Mouse (Mus musculus) heart, embryonic 14.5 days (tissue): ENCODE results near the gene Epdr1. TPM values are rescaled to one million over a fixed set of nuclear protein-coding genes. Genes with fewer than 3 reads are reported as not detected.

Experiments used
- ATAC-seq: fragments of 200-750 bp; cut with Nextera tagmentation; 2 replicates; pipeline ENCODE4 v1.8.0; 2017; ENCODE audit warnings: low read depth, moderate TSS enrichment; ENCODE audit not compliant: insufficient number of reproducible peaks, insufficient read depth, low FRiP score
- H3K27ac ChIP-seq, 2 experiments: fragments of 200-500 bp in 1 of 2; fragments of 300-500 bp in 1 of 2; sonication (generic) in 1 of 2; replicated peaks in 1 of 2; 2 replicates each; pipeline ENCODE4 v1.5.1; 2012 to 2014; ENCODE audit warnings: low read depth in 2 of 2, low read length in 2 of 2, control low read depth in 1 of 2, mild to moderate bottlenecking in 1 of 2, mixed read lengths in 1 of 2; ENCODE audit not compliant: control insufficient read depth in 1 of 2, insufficient read depth in 1 of 2
- H3K27me3 ChIP-seq: fragments of 300-500 bp; sonication (generic); 2 replicates; pipeline ENCODE4 v1.6.1; 2014; ENCODE audit warnings: mild to moderate bottlenecking, low read length, control low read depth; ENCODE audit not compliant: control insufficient read depth, insufficient read depth
- H3K36me3 ChIP-seq: fragments of 300-500 bp; sonication (generic); 2 replicates; pipeline ENCODE4 v1.6.1; 2014; ENCODE audit warnings: mild to moderate bottlenecking, control low read depth, low read length, mixed read lengths; ENCODE audit not compliant: control insufficient read depth, insufficient read depth
- H3K4me1 ChIP-seq, 2 experiments: fragments of 200-500 bp in 1 of 2; fragments of 300-500 bp in 1 of 2; sonication (generic) in 1 of 2; 2 replicates each; pipeline ENCODE4 v1.6.1; 2012 to 2014; ENCODE audit warnings: low read length in 2 of 2, control low read depth in 1 of 2, mixed read lengths in 1 of 2; ENCODE audit not compliant: control insufficient read depth in 2 of 2, insufficient read depth in 2 of 2
- H3K4me2 ChIP-seq: fragments of 300-500 bp; sonication (generic); 2 replicates; pipeline ENCODE4 v1.6.1; 2014; ENCODE audit warnings: mild to moderate bottlenecking, low read length
- H3K4me3 ChIP-seq, 2 experiments: fragments of 200-500 bp in 1 of 2; fragments of 300-500 bp in 1 of 2; sonication (generic) in 1 of 2; 2 replicates each; pipeline ENCODE4 v1.5.1; 2012 to 2014; ENCODE audit warnings: low read length in 2 of 2, mild to moderate bottlenecking in 2 of 2, control low read depth in 1 of 2, low read depth in 1 of 2, moderate library complexity in 1 of 2; ENCODE audit not compliant: control insufficient read depth in 1 of 2, insufficient read depth in 1 of 2
- H3K9ac ChIP-seq: fragments of 300-500 bp; sonication (generic); 2 replicates; pipeline ENCODE4 v1.6.1; 2014; ENCODE audit warnings: mild to moderate bottlenecking, low read length
- H3K9me3 ChIP-seq: fragments of 300-500 bp; sonication (generic); 2 replicates; pipeline ENCODE4 v1.6.1; 2016; ENCODE audit warnings: low read length, control low read depth; ENCODE audit not compliant: control insufficient read depth
- WGBS: fragments of 180-500 bp; shearing (Covaris S2); extraction: QIAGEN DNeasy Blood & Tissue Kit; methylation state at CpG from one replicate; pipeline ENCODE4 v1.1.7; 2014; 5-methylcytosine and 5-hydroxymethylcytosine counted together
- polyA plus RNA-seq: library from polyadenylated mRNA; unstranded; fragments of >200 nt; fragmentation: Nextera tagmentation; extraction: Ambion mirVana; gene quantifications from 2 replicates; pipeline ENCODE4 v1.2.1, GENCODE M21; 2014

Epdr1 gene
- polyA plus RNA-seq, 1 experiment from 2014 or later, result 35.5 TPM

DNA sequence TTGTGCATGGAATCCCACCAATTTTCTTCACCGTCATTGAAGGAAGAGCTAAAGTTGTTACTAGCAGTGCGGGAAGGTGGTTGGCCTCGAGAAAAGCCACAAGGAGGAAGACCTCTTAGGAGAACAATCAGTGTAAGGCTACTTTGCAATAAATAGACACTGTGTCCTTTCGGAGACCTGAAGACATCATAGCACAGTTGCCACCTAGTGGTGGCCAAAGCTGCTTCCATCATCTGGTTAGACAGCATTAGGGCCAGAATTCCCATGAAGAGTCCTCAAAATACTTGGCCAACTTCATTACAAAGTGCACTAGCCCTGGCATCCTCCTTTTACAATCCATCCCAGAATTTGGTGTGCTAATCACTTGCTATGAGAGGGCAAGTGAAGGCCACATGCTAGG lies 16.4 kb upstream of the Epdr1 start:
- Histone ChIP-seq H3K4me1 (no peaks in the 10 kb centered on the region), H3K4me2 (no peak overlapping the region), H3K27ac (no peak overlapping the region), H3K9me3 (no peaks in the 10 kb centered on the region), H3K27me3 (no peaks in the 10 kb centered on the region), H3K4me3 (no peak overlapping the region), H3K9ac (no peak overlapping the region), H3K36me3 (no peaks in the 10 kb centered on the region)
- 53% methylated on average over 4 of the region's 4 CpGs for WGBS
- ATAC-seq, result no peak

DNA sequence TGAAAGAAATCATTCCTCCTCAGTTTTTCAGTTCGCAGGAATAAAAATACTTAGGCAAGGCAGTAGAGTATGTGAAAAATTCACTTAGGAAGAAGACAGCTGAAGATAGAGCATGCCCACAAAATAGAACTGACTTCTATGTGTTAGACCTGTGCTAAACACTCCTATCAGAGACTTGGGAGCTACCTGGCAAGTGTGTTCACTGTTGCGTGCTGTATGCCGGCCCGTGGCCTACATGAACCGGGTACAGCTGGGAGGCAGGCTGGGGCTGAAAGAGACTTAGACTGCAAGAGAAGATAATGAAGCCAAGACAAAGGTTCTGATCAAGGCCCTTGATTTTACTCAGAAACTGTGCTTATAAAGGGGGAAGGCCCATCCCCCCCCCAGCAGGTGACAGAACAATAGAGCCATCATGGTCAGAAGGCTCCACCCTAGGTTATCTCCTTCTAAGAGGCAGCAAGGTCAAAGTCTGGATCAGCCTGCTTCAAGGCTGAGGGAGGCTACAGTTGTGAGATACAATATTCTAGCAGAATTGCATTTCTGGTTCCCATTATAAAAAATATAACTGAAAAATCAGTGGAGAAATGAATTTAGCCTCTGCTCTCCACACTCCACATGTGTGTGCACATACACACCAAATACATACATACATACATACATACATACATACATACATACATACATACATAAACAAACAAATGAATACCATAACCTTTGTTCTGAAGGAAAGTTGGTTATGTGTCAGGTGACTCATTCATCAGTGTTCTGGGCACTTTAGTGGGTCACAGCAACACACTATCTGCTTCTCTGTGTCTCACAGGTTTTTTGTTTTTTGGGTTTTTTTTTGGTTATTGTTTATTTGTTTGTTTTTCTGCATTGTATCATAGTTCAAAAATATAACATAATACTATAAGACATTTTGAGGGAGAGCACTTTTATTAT lies 11.3 kb upstream of the Epdr1 start:
- ATAC-seq, result no peak
- no peaks in the 10 kb centered on the region for H3K36me3 ChIP-seq
- no peaks in the 10 kb centered on the region for H3K9me3 ChIP-seq
- no peak overlapping the region for H3K4me2 ChIP-seq
- H3K9ac ChIP-seq, result no peak overlapping the region
- no peaks in the 10 kb centered on the region for H3K27me3 ChIP-seq
- no peak overlapping the region for H3K4me3 ChIP-seq
- no peaks in the 10 kb centered on the region for H3K4me1 ChIP-seq
- H3K27ac ChIP-seq, result no peak overlapping the region
- WGBS, result 91% methylated on average over 5 of the region's 5 CpGs

DNA sequence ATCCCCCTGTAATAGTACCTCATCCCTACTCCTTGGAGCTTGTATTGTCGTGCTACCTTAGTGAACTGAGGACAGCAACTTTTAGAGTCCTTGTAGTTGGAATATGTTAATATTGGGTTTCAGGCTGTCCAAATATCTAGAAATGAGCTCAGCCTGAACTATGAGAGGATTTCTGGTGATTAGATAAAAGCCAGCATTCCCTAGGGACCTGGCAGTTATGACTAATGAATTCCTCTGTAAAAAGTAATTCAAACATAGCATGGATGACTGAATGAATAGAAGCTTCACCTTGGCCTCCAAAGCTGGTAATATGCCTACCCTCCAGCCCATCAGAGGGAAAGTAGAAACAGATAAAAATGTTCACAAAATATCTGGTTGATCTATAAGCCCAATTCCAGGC lies 6.7 kb upstream of the Epdr1 start:
- no peaks in the 10 kb centered on the region for H3K9me3 ChIP-seq

DNA sequence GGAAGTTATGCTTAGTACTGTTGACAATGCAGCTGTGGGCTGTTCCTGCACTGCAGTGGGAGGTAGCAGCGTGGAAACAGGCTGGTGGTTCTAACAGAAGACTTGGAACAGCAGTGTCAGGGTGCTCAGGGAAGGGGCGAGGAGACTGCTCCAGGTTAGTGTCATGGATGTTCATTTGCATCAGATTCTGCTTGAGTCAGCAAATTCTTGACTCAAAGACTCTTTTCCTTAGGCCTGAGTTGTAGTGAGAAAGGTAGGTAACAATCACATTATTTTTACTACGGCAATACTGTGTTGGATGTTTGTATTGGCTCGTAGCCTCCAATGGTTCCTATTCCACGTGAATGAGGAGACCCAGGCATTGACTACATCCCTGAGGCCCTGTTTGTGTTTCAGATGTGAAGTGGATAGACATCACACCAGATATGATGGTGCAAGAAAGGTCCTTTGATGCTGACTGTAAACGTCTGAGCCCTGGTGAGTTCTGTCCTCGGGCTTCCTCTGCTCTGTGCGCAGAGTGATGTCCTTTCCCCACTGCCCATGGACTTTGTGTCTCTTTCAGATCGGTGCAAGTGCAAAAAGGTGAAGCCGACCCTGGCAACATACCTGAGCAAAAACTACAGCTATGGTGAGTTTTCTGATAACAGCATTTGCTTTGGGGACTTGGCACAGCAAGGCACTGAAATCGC lies 5.0 kb upstream of the Epdr1 start:
- no peak for ATAC-seq
- Histone ChIP-seq H3K4me1 (peaks cover 2 to 8% of the 10 kb centered on the region in 2 experiments; a peak in 3 of 4 replicates), H3K9ac (no peak overlapping the region), H3K36me3 (no peaks in the 10 kb centered on the region), H3K27ac (no peak overlapping the region), H3K4me3 (no peak overlapping the region), H3K9me3 (no peaks in the 10 kb centered on the region), H3K27me3 (peaks cover 14% of the 10 kb centered on the region), H3K4me2 (no peak overlapping the region)
- 80% methylated on average over 11 of the region's 11 CpGs for WGBS

More for the DNA sequence above, 6.7 kb upstream of the Epdr1 start:
- Histone ChIP-seq H3K4me3 (no peak overlapping the region), H3K4me1 (peaks cover 2 to 8% of the 10 kb centered on the region in 2 experiments; a peak in 3 of 4 replicates), H3K9ac (no peak overlapping the region), H3K27me3 (peaks cover 14% of the 10 kb centered on the region), H3K27ac (no peak overlapping the region), H3K36me3 (no peaks in the 10 kb centered on the region), H3K4me2 (no peak overlapping the region)
- WGBS, result 70% methylated on average over 1 of the region's 1 CpGs
- no peak for ATAC-seq

DNA sequence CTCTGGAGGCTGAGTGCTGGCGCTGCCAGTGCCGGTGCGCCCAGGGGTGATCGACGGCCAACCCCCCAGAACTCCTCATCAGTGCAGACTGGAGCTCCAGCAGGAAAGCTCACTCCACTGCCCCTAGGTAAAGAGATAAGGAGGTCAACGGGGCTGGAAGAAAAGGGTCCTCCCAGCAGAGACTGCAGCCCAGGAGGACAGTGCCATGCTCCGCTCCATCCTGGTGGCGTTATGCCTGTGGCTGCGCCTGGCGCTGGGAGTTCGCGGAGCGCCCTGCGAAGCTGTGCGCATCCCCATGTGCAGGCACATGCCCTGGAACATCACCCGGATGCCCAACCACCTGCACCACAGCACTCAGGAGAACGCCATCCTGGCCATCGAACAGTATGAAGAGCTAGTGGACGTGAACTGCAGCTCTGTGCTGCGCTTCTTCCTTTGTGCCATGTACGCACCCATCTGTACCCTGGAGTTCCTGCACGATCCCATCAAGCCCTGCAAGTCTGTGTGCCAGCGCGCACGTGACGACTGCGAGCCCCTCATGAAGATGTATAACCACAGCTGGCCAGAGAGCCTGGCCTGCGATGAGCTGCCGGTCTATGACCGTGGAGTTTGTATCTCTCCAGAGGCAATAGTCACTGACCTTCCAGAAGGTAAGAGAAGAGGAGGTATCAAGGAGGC lies 3.6 kb upstream of the Epdr1 start:
- H3K4me1 ChIP-seq, result peaks cover 2 to 11% of the 10 kb centered on the region in 2 experiments; a peak in 3 of 4 replicates
- peak overlapping the region; percentile 69 for H3K9ac ChIP-seq
- peak overlapping the region; percentile 97 for H3K4me2 ChIP-seq
- no peaks in the 10 kb centered on the region for H3K9me3 ChIP-seq
- no peak overlapping the region for H3K27ac ChIP-seq
- H3K36me3 ChIP-seq, result no peaks in the 10 kb centered on the region
- peaks cover 14% of the 10 kb centered on the region for H3K27me3 ChIP-seq
- ATAC-seq, result 0 out of 2 replicates have a peak, but pooled peaks have one; percentile 15
- 16% methylated on average over 30 of the region's 30 CpGs for WGBS
- H3K4me3 ChIP-seq, result peak overlapping the region; percentile 52 to 57

DNA sequence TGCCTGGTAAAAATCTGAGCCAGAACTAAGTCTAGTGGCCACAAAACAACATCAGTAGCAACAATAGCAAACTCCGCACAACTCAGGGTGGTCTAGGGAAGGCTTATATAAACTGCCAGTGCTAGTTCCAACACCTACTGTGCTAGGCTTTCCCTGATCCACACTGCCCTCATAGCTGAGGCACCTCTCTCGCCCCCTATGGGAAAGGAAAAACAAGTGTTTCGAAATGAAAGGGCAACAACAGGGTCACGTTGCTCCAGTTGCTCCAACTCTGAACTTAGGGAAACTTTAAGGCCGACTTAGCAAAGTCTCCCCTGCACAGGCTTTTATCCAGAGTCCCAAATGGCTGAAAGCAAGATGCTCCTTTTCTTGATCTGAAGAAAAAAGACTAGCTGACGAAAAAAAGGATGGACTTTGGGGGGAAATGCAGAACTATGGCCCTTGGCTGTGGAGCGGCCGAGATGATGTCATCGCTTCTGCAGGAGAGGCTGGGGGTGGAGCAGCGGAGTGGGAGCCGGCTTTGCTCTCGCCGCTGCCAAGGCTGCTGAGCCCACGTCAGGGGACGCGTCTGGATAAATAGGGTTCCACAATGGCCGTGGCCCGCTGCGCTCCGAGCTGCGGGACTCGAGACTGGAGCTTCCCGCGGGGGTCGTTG lies 3.0 kb upstream of the Epdr1 start, which contains the start of gene Sfrp4:
TSS of gene Sfrp4 (plus strand) at position 532 of the 655 bp plus-strand sequence.
- H3K9me3 ChIP-seq, result no peaks in the 10 kb centered on the region
- no peak within 1 kb of the TSS for H3K27ac ChIP-seq
- H3K4me1 ChIP-seq, result peaks cover 2 to 15% of the 10 kb centered on the region in 2 experiments; a peak in 3 of 4 replicates
- peak within 1 kb of the TSS; percentile 52 to 57 for H3K4me3 ChIP-seq
- peak within 1 kb of the TSS; percentile 97 for H3K4me2 ChIP-seq
- H3K27me3 ChIP-seq, result peaks cover 14% of the 10 kb centered on the region
- ATAC-seq, result peak; percentile 52; the same call in 1 of the 2 replicates
- no peaks in the 10 kb centered on the region for H3K36me3 ChIP-seq
- peak within 1 kb of the TSS; percentile 69 for H3K9ac ChIP-seq
- 3% methylated on average over 25 of the region's 25 CpGs for WGBS

DNA sequence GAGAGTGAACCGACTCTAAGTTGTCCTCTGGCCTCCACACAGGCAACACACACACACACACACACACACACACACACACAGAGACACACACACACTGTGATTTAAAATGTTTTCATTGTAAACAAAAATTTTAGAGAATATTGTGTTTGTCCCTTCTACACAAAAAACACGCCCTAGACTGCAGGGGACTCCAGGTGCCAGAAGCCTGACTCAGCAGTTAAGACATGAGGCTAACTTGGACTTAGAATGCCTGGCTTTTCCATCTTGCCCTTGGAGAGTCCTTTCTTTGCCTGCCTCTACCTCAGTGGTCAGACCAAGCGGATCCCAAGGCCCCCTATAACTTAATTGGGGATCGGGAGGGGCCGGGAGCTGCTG lies 899 bp downstream of the Epdr1 start:
- H3K27me3 ChIP-seq, result peaks cover 8% of the 10 kb centered on the region
- no peaks in the 10 kb centered on the region for H3K9me3 ChIP-seq
- no peaks in the 10 kb centered on the region for H3K36me3 ChIP-seq
- H3K9ac ChIP-seq, result peak overlapping the region; percentile 84
- peak overlapping the region; percentile 66 to 83; a peak in 3 of 4 replicates for H3K27ac ChIP-seq
- WGBS, result 5% methylated on average over 5 of the region's 5 CpGs
- H3K4me2 ChIP-seq, result peak overlapping the region; percentile 95
- peaks cover 2 to 14% of the 10 kb centered on the region in 2 experiments; a peak in 3 of 4 replicates for H3K4me1 ChIP-seq
- H3K4me3 ChIP-seq, result peak overlapping the region; percentile 57 to 86
- peak; percentile 41; the same call in 1 of the 2 replicates for ATAC-seq
